Mouse (Mus musculus): ENCODE measurements at regions not wholly inside any gene's neighbourhood (a gene's known extent, or its start where the extent isn't known, plus 50 kb on each side); places are given as distances from the start of the nearest gene placed in this dataset.

DNA sequence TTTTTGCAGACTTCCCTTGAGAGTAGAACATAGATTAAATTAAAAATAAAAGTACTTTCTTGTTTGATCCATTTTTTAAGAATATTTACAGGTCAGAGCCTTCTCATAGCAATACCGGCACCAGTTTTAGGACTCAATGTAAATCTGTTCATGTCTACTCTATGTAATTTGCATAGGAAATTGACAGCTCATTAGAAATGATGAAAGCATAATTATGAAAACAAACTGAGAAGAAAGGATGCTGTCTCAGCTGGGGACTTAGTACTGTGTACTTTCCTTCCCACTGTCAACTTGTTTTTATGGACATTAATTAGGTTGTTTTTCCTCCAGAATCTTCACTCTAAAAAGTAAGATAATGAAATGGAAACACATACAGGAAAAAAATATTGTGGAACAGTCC is 3344.8 kb upstream of the Gm6569 start:
- DNase-seq (ENCODE audit: low spot score), result no peak

DNA sequence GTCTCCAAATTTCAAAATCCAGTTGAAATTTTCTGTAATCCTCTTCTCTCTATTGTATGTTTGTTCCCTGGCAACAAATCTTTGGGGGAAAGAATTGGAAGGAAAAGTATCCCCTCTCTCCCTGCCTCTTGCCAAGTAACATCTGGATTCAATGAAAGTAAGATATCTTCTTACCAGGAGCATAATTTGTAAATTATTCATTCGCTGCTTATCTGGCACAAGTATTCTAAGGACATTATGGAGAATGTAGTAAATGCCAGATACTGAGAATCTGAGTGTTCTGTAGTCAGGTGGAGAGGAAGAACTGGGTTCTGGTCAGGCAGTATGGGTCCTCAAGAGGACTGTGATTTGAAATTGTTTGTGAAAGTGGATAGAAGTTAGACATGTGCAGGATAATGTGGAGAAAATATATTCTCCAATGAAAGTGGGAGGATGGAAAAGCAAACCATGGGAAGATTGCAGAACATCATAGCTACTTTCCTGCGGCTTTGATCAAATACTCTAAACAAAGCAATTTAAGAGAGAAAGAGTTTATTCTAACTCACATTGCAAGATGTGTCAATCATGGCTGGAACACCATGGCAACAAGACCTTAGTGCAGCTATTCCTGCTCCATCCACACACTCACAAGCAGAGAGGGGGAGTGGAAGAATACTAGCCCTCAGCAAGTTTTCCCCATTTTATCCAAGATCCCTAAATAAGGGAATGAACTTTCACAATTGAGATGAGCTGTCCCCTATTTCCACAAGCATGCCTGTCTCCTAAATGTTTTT is 3327.1 kb upstream of the Gm6569 start:
- DNase-seq (ENCODE audit: low spot score), result no peak

DNA sequence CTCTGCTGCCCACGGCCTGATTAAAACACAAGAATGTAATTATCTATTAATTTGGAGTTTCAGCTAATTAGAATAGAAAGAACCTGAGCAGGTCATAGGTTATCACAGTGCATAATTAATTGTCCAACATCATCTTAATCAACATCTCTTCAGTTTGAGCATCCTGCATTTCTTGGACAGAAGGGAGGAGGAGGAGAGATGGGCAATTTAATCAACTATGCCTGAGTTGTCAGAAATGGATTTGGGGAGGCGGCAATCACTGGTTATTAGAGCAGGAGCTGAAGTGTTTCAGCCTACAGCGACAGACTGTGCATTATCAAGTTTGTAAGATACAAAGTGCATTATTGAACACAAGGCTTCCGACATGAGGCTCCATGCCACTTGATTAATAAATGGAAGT is 3313.8 kb upstream of the Gm6569 start:
- DNase-seq (ENCODE audit: low spot score), result no peak

DNA sequence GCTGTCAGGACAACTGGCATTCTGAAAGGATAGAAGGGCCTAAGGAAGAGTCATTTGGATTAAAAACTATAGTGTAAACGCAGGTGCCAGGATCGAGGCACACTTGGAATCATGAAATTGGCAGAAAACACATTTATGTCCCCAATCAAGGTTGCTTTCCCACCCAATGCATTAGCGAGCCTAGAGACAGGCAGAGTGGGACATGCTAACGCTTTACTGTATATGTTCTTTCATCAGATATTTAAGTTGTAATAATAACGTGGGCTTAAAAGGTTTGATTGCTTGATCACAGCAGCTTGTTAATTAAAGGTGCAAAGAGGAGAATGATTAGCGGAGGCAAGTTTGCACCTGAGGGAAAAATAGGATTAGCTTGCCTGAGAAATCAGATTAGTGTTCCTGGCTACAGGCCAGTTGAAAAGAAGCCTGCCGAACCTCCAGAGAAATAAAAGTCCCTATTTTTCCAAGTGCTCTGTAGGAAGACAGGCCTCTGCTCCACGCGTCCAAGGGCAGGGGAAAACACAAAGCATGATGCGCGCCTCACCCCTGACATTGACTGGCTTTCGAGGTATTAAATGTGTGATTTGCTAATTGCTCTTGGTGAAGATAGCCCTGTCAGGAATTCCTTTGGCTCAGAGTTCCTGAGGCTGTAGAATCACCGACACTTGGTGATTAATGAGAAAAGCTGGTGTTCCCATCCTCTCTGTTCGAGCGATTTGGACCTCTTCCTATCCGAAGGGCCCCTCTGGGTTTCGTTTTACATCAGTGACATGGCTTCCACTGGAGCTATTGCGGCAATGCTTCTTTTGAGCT is 3279.4 kb upstream of the Gm6569 start:
- DNase-seq (ENCODE audit: low spot score), result no peak

DNA sequence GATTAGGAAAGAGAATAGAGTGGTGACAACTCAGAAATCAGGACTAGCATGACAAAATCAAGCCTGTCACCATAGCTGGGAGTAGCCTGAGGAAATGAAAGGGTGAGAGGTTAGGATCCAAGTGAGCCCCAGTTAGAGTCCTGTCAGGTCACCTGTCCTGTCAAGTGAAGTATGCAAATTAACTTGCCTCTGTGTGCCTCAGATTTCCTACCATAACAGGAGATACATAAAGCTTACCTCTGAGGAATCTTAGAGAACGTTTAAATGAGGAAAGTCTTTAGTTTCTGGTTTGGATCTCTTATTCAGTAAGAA is 3278.8 kb upstream of the Gm6569 start:
- DNase-seq (ENCODE audit: low spot score), result no peak

DNA sequence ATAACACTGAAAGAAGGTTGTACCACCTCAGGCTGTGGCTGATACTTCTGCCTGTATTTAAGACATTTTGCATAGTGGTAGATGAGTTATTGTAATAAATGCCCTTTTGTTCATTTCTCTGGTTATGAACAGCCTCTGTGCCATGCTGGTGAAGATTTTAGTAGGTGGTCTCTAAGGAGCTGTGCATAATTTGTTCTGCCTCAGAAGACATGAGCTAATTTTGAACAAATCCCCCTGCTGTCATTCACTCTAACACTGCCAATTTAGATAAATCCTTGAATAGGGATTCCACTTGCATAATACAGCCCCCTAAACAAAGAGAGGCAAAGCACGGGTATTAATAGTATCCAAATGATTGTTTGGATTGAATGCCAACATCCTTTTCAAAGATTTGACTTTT is 3240.1 kb upstream of the Gm6569 start:
- no peak for DNase-seq (ENCODE audit: low spot score)

DNA sequence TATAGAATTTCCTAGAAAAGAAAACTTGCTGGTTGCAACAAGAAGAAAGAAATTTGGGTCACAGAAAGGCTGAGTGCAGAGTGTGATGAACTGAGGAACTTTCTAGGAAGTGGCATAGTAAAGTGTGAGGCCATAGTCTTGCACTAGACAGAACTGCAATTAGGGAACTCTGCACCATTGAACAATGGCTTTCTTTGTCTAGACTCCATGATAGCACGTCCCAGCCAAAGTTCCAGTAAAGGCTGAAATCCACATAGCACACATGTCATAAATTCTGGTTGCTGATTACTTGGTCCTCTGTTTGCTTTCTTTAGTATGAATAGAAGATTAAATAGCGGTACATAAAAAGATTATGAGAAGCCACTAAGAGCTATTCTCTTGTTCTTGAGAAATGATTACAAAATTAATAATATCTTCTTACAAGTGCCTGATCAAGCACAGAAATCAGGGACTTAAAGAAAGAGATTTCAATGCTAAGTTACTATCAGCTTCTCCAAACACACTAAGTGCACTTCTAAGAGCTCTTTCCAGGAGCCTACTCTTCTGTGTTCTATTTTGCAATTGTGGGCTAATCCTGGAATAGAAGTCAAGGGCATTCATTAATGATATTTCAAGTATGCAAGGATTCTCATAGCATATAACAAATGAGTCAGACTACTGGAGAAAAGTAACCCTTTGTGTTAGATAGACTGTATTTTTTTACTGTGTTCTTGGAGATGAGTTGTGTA is 3233.4 kb upstream of the Gm6569 start:
- DNase-seq (ENCODE audit: low spot score), result no peak

DNA sequence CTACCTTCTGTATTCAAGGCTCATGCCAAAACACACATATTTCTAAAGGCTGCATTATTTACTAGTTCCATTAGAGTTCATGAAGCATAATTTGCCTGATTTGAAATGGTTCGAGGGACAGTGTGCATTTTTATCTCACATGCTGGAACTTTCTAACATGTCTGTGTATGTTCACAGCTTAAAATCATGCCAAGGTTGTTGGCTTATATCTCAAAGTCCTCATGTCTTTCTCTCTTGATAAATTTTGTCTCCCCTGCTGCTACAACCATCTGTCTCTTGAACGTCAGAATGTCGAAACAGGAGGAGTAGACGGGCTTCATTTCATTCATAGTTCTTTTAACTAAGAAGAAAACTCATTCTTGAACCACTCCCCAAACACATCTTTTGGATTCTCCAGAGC is 3229.1 kb upstream of the Gm6569 start:
- peak; percentile 4 for DNase-seq (ENCODE audit: low spot score)

DNA sequence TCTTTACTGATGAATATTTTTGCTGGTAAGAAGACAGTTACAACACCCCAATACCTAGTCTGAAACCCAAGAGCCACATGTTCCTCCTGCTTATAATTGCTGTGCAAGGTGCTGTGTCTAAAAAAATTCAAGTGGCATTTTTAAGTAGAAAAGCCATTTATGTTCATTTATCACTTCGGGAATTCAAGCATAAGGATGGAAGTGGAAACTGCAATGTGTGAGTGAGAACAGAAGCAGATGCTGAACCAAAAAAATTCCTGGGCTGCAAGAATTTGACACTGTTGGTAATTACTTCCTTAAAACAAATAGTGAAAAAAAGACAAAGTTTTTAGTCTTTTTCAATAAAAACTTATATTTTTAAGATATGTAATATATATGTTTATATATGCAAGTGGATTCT is 3227.5 kb upstream of the Gm6569 start:
- no peak for DNase-seq (ENCODE audit: low spot score)

DNA sequence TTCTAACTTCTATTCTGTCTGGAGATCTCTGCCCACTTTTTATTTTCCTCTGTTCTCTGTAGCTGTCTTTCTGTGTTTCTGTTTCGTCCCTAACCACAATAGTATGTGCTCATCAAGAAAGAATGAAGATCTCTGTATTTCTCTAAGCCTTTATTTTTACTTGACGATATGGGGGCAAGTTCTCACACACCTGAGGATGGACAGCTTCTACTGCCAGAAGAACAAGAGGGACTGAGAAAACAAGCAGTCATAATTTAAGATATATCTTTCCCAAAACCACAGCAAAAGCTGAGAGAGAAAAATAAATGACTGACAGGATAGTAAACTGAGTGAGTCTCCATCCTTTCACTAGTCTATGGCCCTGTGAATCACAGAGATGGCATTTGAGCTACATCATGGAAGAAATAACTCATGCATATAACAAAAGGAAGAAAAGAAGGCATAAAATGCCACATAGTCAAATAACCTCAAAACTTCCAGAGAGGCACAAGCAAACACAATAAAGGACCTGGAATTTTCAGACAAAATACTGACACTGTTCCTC is 3216.2 kb upstream of the Gm6569 start:
- no peak for DNase-seq (ENCODE audit: low spot score)

DNA sequence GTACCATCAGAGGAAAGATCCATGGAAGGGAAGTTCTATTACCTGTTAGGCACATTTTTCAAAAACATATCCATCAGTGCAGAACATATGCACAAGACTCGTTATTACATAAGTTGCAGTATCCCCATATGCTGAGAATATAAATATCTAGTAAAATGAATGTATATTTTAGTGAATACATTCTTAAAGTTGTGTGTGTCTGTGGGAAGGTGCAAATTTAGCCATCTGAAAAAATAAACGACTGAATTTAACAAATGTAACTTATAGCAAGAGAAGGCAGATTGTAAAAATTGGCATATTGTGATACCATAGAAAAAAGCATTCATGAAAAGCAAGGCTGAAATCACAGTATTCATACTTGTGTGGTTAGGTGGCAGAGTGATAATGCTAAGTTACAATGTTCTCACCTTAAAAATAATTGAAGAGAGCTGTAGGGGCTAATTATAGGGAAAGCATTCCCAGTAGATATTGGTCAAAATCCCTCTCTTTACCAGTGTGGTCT is 3193.3 kb upstream of the Gm6569 start:
- no peak for DNase-seq (ENCODE audit: low spot score)

DNA sequence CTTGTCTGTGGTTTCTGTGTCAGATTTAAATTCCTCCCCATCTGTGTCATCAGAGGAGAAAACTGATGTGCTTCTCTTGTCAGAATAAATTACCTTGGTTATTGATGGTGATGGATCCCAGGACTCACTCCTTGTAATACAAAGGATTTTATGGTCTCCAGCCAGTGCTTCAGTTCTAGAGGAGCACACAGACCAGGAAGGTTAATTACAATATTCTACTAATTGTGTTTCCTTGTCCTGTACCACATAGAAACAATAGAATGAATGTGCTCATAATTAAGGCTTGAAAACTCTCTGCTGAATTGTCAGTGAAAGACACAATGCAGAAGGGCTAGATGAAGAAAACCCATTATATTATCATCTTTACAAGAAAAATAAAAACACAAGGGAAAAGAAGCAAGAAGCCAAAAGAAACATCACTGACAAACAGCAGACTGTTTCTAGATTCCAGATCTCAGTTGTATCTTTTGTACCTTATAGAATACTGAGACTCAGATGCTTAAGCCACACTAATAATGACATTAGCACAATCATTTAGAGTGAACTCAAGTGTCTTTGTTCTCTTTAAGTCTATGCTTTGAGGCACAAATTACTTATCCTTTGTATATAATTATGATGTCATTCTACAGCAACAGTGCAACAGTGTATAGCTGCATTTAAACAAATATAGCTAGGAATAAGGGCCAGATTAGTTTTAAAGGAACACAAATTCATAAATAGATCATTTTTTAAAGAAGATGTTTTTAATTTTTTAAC is 3189.7 kb upstream of the Gm6569 start:
- DNase-seq (ENCODE audit: low spot score), result no peak

DNA sequence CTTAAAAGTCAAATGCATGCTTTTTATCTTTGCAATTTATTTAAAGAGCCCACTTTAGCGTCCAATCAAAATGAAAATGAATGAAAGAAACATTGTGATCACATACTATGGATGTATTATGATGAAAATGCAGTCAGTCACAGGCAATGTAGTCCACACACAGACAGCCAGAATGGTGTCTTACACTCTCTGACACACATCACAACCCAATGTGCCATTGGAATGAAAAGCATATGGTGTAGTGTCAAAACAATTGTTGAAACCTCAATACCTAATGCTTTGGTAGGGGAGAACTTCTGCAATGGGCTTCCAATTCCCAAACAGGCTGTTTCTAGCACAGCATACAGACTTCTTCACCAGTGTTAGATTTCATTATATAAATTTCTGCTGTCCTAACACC is 3158.8 kb upstream of the Gm6569 start:
- no peak for DNase-seq (ENCODE audit: low spot score)

DNA sequence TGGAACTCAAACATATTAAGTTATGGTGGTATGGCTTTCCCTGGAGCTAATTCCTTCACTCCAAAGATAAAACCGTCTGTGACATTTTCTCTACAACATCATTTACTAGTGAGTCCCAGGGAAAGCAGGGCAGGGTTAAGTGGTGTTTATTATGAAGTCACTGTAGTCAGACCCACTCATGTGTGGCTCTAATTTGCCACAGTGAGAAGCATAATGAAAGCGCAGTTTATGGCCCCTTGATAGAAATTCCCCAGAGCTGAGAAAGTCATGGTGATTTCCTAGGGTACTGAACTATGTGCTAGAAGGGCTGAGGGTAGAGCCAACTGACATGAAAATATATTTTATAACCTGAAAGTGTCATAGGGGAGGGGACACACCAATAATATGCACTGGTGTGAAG is 3129.8 kb upstream of the Gm6569 start:
- DNase-seq (ENCODE audit: low spot score), result no peak

DNA sequence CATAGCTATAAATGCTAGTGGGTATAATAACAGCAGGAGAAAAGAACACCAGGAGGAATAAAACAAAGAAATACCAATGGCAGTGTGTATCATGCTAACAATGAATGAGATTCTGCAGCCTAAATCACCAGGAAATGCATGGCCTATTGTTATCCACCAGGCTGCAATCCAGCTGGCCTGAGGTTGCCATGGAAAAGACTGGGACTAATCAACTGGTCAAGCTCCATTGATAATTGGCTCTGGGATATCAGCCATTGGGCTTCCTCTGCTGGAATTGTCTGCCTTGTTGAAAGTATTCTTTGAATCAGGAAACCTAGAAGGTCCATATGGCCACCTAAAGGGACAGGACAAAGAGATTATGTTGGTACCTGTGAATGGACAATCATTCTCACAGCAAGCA is 3120.6 kb upstream of the Gm6569 start:
- no peak for DNase-seq (ENCODE audit: low spot score)

DNA sequence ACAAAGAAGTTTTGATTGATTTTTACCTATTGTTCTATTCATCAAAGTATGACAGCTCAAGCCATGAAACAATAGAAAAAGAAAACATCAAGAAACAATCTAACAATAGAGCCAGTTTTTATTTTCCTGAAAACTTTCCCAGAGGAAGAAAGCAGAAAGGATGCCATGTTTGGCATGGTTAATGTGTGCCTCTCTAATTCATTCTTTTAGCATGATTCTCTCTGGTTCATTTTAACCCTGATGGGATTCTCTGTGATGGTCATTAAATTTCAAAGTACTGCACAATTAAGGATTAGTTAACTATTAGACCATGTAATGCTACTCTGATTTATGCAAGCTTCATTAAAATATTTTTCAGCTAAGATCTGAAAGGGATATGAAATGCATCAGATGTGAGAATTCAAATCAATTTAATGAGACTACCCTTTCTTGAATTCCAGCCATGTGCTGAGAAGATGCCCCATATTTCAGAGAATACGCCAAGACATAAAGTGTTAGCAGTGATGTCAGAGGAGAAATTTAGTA is 3106.9 kb upstream of the Gm6569 start:
- no peak for DNase-seq (ENCODE audit: low spot score)

DNA sequence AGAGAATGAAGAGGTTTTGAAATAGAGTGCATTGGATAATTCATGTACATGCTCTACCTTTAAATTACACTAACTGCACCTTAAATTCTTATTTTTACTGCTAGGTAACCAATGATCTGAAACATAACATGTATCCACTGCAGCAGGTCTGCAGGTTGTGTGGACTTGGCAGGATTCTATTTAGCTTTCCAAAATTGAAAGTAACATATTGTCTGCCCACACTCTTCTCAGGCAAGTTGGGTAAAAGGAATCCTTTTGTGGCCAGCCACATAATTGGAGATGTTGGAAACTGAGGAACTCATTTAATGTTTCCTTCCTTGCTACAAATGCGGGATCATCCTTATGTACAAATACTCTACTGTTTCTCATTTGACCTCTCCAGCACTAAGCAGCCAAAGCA is 3106.4 kb upstream of the Gm6569 start:
- DNase-seq (ENCODE audit: low spot score), result no peak

DNA sequence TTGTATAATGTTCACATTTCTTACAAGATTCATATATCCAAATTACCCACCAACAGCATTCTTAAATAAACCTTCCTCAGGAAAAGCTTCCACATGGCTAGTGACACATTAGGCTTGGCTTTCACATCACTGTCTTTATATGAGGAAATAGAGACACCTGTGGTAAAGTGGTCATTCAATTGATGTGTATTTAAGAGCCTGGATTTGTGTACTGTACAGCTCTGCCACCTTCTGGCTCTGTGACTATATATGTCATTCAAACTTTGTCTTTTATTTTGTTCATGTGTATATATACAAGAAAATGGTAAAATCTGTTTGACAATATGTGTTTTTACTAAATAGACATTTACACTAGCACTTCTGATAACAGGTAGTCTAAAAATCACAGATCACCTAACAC is 3090.1 kb upstream of the Gm6569 start:
- no peak for DNase-seq (ENCODE audit: low spot score)

DNA sequence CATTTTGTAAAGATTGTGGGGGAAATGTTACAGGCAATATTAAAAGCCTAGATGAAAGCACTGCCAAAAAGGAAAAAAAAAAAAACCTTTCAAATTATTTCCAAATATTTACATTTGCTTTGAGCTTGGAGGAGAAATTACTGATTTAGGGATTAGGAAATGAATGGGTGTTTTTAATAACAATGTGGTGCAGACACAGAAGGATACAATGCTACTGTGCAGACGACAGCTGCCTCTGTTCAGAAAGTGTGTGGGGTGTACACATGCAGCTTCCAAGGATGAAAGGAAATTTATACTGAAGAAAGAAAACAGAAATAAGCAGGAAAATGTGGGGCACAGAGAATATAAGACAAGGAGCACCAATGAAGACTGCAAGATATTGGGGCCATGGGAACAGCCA is 3070.3 kb upstream of the Gm6569 start:
- DNase-seq (ENCODE audit: low spot score), result no peak

DNA sequence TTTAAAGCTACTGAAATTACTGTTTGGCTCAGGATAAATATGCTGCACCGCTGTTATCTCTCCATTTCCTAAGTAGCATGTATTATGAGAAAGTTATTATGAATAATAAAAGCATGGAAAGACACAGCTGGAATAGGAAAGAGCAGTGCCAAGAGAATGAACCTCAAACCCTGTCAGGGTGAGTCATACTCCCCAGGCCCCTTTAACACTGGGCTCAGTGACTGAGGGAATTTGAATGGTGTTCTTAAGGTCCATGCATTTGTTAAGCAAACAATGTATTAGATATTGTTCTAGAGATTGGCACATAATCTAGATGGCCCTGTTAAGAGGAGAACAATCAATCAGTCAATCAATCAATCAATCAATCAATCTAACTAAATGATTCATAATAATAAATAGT is 3069.8 kb upstream of the Gm6569 start:
- no peak for DNase-seq (ENCODE audit: low spot score)

DNA sequence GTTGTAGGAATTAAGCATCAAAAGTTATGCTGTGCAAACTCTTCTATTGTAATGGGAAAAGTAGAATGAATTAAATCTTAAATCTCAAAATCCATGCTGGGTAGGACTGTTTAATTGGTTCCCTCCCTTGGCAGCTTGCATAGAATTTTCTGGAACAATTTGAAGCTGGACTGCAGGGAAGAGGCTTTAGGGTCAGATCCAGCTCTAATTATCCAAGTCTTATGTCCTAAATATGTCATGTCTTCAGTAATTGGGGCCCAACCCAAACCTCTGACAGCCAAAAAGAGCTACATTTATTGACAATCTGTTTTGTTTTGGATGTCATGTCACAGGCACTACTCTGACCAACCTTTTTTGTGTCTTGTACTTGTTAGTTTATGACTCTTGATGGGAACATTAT is 3068.9 kb upstream of the Gm6569 start:
- DNase-seq (ENCODE audit: low spot score), result no peak
